Mouse (Mus musculus): ENCODE data around the gene Slc35f3.
"Not testable (repeated sequence)": the region's sequence is repeated elsewhere in the genome, so short reads cannot be mapped to it uniquely, and the experiment has no call there.

Gene Slc35f3

GRCm38 (mm10) chr8:126404550-126404949 is 106.2 kb downstream of the Slc35f3 start:
- DNase-seq (ENCODE audit: low spot score in 2 of 2), result not testable (repeated sequence)

GRCm38 (mm10) chr8:126405030-126405429 is 106.7 kb downstream of the Slc35f3 start:
- DNase-seq (ENCODE audit: low spot score in 2 of 2), result no peak

- no peak for DNase-seq (ENCODE audit: low spot score in 2 of 2)
Observed at GRCm38 (mm10) chr8:126420834-126421233, 122.5 kb downstream of the Slc35f3 start.

- DNase-seq (ENCODE audit: low spot score in 2 of 2), result peak; percentile 95 to 99
Observed at GRCm38 (mm10) chr8:126422174-126422919, 124.0 kb downstream of the Slc35f3 start, which contains the start of gene Coa6. Gene Coa6, plus strand, starts transcription at chr8:126422515.

- peak in 1 of 2 experiments; percentile 33 for DNase-seq (ENCODE audit: low spot score in 2 of 2)
Observed at GRCm38 (mm10) chr8:126422920-126423300, 124.6 kb downstream of the Slc35f3 start.

- no peak for DNase-seq (ENCODE audit: low spot score in 2 of 2)
Observed at GRCm38 (mm10) chr8:126424163-126424562, 125.8 kb downstream of the Slc35f3 start.

- no peak for DNase-seq (ENCODE audit: low spot score in 2 of 2)
Observed at GRCm38 (mm10) chr8:126424946-126425345, 126.6 kb downstream of the Slc35f3 start.

- DNase-seq (ENCODE audit: low spot score in 2 of 2), result no peak
Observed at GRCm38 (mm10) chr8:126429635-126430034, 131.3 kb downstream of the Slc35f3 start.

GRCm38 (mm10) chr8:126433827-126434226 is 135.5 kb downstream of the Slc35f3 start:
- peak; percentile 27 to 47 for DNase-seq (ENCODE audit: low spot score in 2 of 2)

GRCm38 (mm10) chr8:126438937-126439336 is 140.6 kb downstream of the Slc35f3 start:
- no peak for DNase-seq (ENCODE audit: low spot score in 2 of 2)
